Mouse (Mus musculus) activated CD4-positive, CD25-positive, alpha-beta regulatory T cell, adult 4 months (primary cell): ENCODE data around the gene Polr1d. TPM values are rescaled to one million over a fixed set of nuclear protein-coding genes. Genes with fewer than 3 reads are reported as not detected.
A peak's percentile ranks its signal among the peaks of the same experiment; 100 is the strongest.

Source experiments
- ATAC-seq: one replicate; pipeline ENCODE4 v1.8.0; 2017
- polyA plus RNA-seq, 2 experiments: library from polyadenylated mRNA; unstranded; fragments of 100-300 nt; shearing (Covaris generic); gene quantifications; one replicate each; pipeline ENCODE4 v1.2.1; 2017

Polr1d gene
- polyA plus RNA-seq, 2 experiments from 2014 or later = 179 to 194 TPM

- peak; percentile 73 for ATAC-seq
These were observed 21.1 kb upstream of the Polr1d start for GRCm38 (mm10) chr5:147055572-147056245.

- no peak for ATAC-seq
These were observed 20.0 kb upstream of the Polr1d start for GRCm38 (mm10) chr5:147056712-147057290.

- no peak for ATAC-seq
These were observed 19.0 kb upstream of the Polr1d start for GRCm38 (mm10) chr5:147057626-147058414.

GRCm38 (mm10) chr5:147058661-147059060 lies 18.2 kb upstream of the Polr1d start:
- no peak for ATAC-seq

- ATAC-seq = no peak
These were observed 17.5 kb upstream of the Polr1d start for GRCm38 (mm10) chr5:147059319-147059718.

GRCm38 (mm10) chr5:147060024-147060423 lies 16.8 kb upstream of the Polr1d start:
- no peak for ATAC-seq

- peak; percentile 72 for ATAC-seq
These were observed 13.6 kb upstream of the Polr1d start for GRCm38 (mm10) chr5:147063215-147063661.

- peak; percentile 62 for ATAC-seq
These were observed 10.7 kb upstream of the Polr1d start for GRCm38 (mm10) chr5:147066129-147066528.

- no peak for ATAC-seq
These were observed 9.9 kb upstream of the Polr1d start for GRCm38 (mm10) chr5:147066965-147067364.

- no peak for ATAC-seq
These were observed 8.0 kb upstream of the Polr1d start for GRCm38 (mm10) chr5:147068876-147069275.

- peak; percentile 22 for ATAC-seq
These were observed 5.9 kb upstream of the Polr1d start for GRCm38 (mm10) chr5:147070791-147071516.

GRCm38 (mm10) chr5:147071886-147072285 lies 5.0 kb upstream of the Polr1d start:
- ATAC-seq = no peak

- no peak for ATAC-seq
These were observed 3.0 kb upstream of the Polr1d start for GRCm38 (mm10) chr5:147073805-147074204.

- no peak for ATAC-seq
These were observed 1.5 kb upstream of the Polr1d start for GRCm38 (mm10) chr5:147075103-147076025.

GRCm38 (mm10) chr5:147076026-147076798 lies 638 bp upstream of the Polr1d start, which contains the start of gene Lnx2:
Lnx2 (minus strand) TSS chr5:147076586.
- peak; percentile 89 for ATAC-seq

- peak; percentile 59 for ATAC-seq
These were observed 620 bp downstream of the Polr1d start for GRCm38 (mm10) chr5:147077305-147078034.

- no peak for ATAC-seq
These were observed 1.5 kb downstream of the Polr1d start for GRCm38 (mm10) chr5:147078110-147078900.

- no peak for ATAC-seq
These were observed 8.5 kb downstream of the Polr1d start for GRCm38 (mm10) chr5:147085201-147085894.

- no peak for ATAC-seq
These were observed 10.0 kb downstream of the Polr1d start for GRCm38 (mm10) chr5:147086816-147087215.
